Mouse (Mus musculus) cerebellum, adult 2 months (tissue): Measurements from ENCODE around the gene Fam71a.

Experiments used
- CTCF ChIP-seq: fragments of 200-500 bp; IDR thresholded peaks from 2 replicates; pipeline ENCODE4 v1.5.1; 2011; ENCODE audit warnings: low read depth, mild to moderate bottlenecking, control low read depth, low read length, moderate library complexity, borderline replicate concordance; ENCODE audit not compliant: insufficient read depth
- POLR2A ChIP-seq: fragments of 200-500 bp; IDR thresholded peaks from 2 replicates; pipeline ENCODE4 v1.6.1; 2011; ENCODE audit warnings: low read length, control low read depth, borderline replicate concordance; ENCODE audit not compliant: insufficient read depth

DNA sequence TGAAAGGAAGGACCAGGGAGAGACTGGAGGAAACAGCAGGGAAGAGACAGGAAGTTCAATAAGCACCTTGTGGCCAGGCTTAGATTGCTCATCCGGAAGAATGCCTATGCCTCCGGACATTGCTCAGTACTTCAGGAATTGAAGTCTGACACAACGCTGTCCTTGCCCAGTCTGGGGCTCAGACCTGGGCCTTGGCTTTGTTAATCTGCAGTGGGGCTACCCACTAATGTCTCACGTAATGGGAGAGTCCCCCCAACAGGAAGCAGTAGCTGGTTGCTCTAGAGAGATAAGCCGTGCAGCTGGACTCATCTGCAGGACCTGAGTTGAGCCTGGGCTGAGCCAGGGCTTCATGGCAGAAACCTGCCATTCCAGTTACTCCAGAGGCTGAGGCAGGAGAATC, 31.7 kb downstream of the Fam71a start:
- TF ChIP-seq CTCF (no peak), POLR2A (no peak)
